Mouse (Mus musculus): ENCODE data around the gene Fgfr2. TPM values are rescaled to one million over a fixed set of nuclear protein-coding genes. Genes with fewer than 3 reads are reported as not detected.

The Fgfr2 gene
- total and polyA plus RNA-seq, 2 experiments from 2014 or later, result 17.1 to 47.6 TPM

GRCm38 (mm10) chr7:131345856-131346541 lies 1777.2 kb downstream of the Fgfr2 start:
- ATAC-seq (no peak), DNase-seq (no peak)
- Histone ChIP-seq H3K36me3 (ENCODE audit: insufficient read depth) (peaks cover 33% of the 10 kb centered on the region), H3K27me3 (ENCODE audit: insufficient read depth, low read length) (no peaks in the 10 kb centered on the region), H3K9ac (no peak overlapping the region), H3K27ac (ENCODE audit: low read depth, low read length) (no peak overlapping the region), H3K4me1 (ENCODE audit: insufficient read depth) (no peaks in the 10 kb centered on the region), H3K4me2 (ENCODE audit: low read depth) (no peak overlapping the region), H3K9me3 (ENCODE audit: low read length) (no peaks in the 10 kb centered on the region), H3K4me3 (ENCODE audit: low read depth, low read length) (no peak overlapping the region)
- WGBS, result 48% methylated on average over 7 of the region's 7 CpGs
- TF ChIP-seq CTCF (IDR thresholded peaks at IDR 0.05; ENCODE audit: low read depth), result no peak

GRCm38 (mm10) chr7:131337502-131338068 lies 1785.6 kb downstream of the Fgfr2 start:
- no peak overlapping the region for H3K4me2 ChIP-seq (ENCODE audit: low read depth)
- H3K9ac ChIP-seq, result no peak overlapping the region
- H3K27ac ChIP-seq (ENCODE audit: low read depth, low read length), result no peak overlapping the region
- no peaks in the 10 kb centered on the region for H3K4me1 ChIP-seq (ENCODE audit: insufficient read depth)
- no peak for TF ChIP-seq CTCF (IDR thresholded peaks at IDR 0.05; ENCODE audit: low read depth)
- H3K36me3 ChIP-seq (ENCODE audit: insufficient read depth), result peaks cover 24% of the 10 kb centered on the region
- no peaks in the 10 kb centered on the region for H3K9me3 ChIP-seq (ENCODE audit: low read length)
- 22% methylated on average over 8 of the region's 8 CpGs for WGBS
- H3K4me3 ChIP-seq (ENCODE audit: low read depth, low read length), result no peak overlapping the region
- ATAC-seq (no peak), DNase-seq (no peak)
- no peaks in the 10 kb centered on the region for H3K27me3 ChIP-seq (ENCODE audit: insufficient read depth, low read length)

GRCm38 (mm10) chr7:131333564-131333963 lies 1789.6 kb downstream of the Fgfr2 start, which contains the start of gene Fam24a:
Fam24a (plus strand) TSS chr7:131333864.
- ATAC-seq (no peak), DNase-seq (no peak)
- Histone ChIP-seq H3K4me1 (ENCODE audit: insufficient read depth) (no peaks in the 10 kb centered on the region), H3K27me3 (ENCODE audit: insufficient read depth, low read length) (no peaks in the 10 kb centered on the region), H3K4me2 (ENCODE audit: low read depth) (no peak within 1 kb of the TSS), H3K27ac (ENCODE audit: low read depth, low read length) (no peak within 1 kb of the TSS), H3K9ac (no peak within 1 kb of the TSS), H3K4me3 (ENCODE audit: low read depth, low read length) (no peak within 1 kb of the TSS), H3K9me3 (ENCODE audit: low read length) (no peaks in the 10 kb centered on the region), H3K36me3 (ENCODE audit: insufficient read depth) (0 out of 2 replicates have a peak, but pooled peaks cover 1% of the 10 kb centered on the region)
- TF ChIP-seq CTCF (IDR thresholded peaks at IDR 0.05; ENCODE audit: low read depth), result no peak
- WGBS, result 34% methylated on average over 1 of the region's 1 CpGs

GRCm38 (mm10) chr7:131331688-131332087 lies 1791.5 kb downstream of the Fgfr2 start:
- H3K4me3 ChIP-seq (ENCODE audit: low read depth, low read length), result no peak overlapping the region
- H3K36me3 ChIP-seq (ENCODE audit: insufficient read depth), result no peaks in the 10 kb centered on the region
- no peaks in the 10 kb centered on the region for H3K9me3 ChIP-seq (ENCODE audit: low read length)
- H3K4me1 ChIP-seq (ENCODE audit: insufficient read depth), result no peaks in the 10 kb centered on the region
- no peak overlapping the region for H3K27ac ChIP-seq (ENCODE audit: low read depth, low read length)
- H3K27me3 ChIP-seq (ENCODE audit: insufficient read depth, low read length), result no peaks in the 10 kb centered on the region
- DNase-seq (no peak), ATAC-seq (no peak)
- 84% methylated on average over 2 of the region's 2 CpGs for WGBS
- H3K9ac ChIP-seq, result no peak overlapping the region
- H3K4me2 ChIP-seq (ENCODE audit: low read depth), result no peak overlapping the region
- TF ChIP-seq CTCF (IDR thresholded peaks at IDR 0.05; ENCODE audit: low read depth), result no peak

- TF ChIP-seq CTCF (IDR thresholded peaks at IDR 0.05; ENCODE audit: low read depth), result no peak
- no peak within 1 kb of the TSS for H3K4me2 ChIP-seq (ENCODE audit: low read depth)
- H3K4me1 ChIP-seq (ENCODE audit: insufficient read depth), result no peaks in the 10 kb centered on the region
- no peaks in the 10 kb centered on the region for H3K27me3 ChIP-seq (ENCODE audit: insufficient read depth, low read length)
- H3K9me3 ChIP-seq (ENCODE audit: low read length), result no peaks in the 10 kb centered on the region
- no peak within 1 kb of the TSS for H3K27ac ChIP-seq (ENCODE audit: low read depth, low read length)
- 93% methylated on average over 5 of the region's 5 CpGs for WGBS
- no peak within 1 kb of the TSS for H3K4me3 ChIP-seq (ENCODE audit: low read depth, low read length)
- no peak within 1 kb of the TSS for H3K9ac ChIP-seq
- DNase-seq (no peak), ATAC-seq (no peak)
- no peaks in the 10 kb centered on the region for H3K36me3 ChIP-seq (ENCODE audit: insufficient read depth)
These were observed 1793.7 kb downstream of the Fgfr2 start, which contains the start of gene Fam24b for GRCm38 (mm10) chr7:131329416-131329815. Fam24b (minus strand) TSS chr7:131329516.

GRCm38 (mm10) chr7:131327054-131327453 lies 1796.1 kb downstream of the Fgfr2 start:
- Histone ChIP-seq H3K4me3 (ENCODE audit: low read depth, low read length) (no peak overlapping the region), H3K4me2 (ENCODE audit: low read depth) (no peak overlapping the region), H3K9me3 (ENCODE audit: low read length) (no peaks in the 10 kb centered on the region), H3K27me3 (ENCODE audit: insufficient read depth, low read length) (no peaks in the 10 kb centered on the region), H3K9ac (no peak overlapping the region), H3K27ac (ENCODE audit: low read depth, low read length) (no peak overlapping the region), H3K4me1 (ENCODE audit: insufficient read depth) (no peaks in the 10 kb centered on the region), H3K36me3 (ENCODE audit: insufficient read depth) (no peaks in the 10 kb centered on the region)
- ATAC-seq (no peak), DNase-seq (no peak)
- no peak for TF ChIP-seq CTCF (IDR thresholded peaks at IDR 0.05; ENCODE audit: low read depth)
- WGBS, result 92% methylated on average over 5 of the region's 5 CpGs

GRCm38 (mm10) chr7:131322192-131322591 lies 1801.0 kb downstream of the Fgfr2 start, which contains the start of gene Cuzd1:
Cuzd1 (minus strand) TSS chr7:131322292.
- no peak for DNase-seq
- 88% methylated on average over 2 of the region's 2 CpGs for WGBS
- no peak for TF ChIP-seq CTCF (IDR thresholded peaks at IDR 0.05; ENCODE audit: low read depth)

More at GRCm38 (mm10) chr7:131322192-131322591, 1801.0 kb downstream of the Fgfr2 start, which contains the start of gene Cuzd1:
- Histone ChIP-seq H3K4me1 (ENCODE audit: insufficient read depth) (no peaks in the 10 kb centered on the region), H3K27ac (ENCODE audit: low read depth, low read length) (no peak within 1 kb of the TSS), H3K9me3 (ENCODE audit: low read length) (no peaks in the 10 kb centered on the region), H3K4me2 (ENCODE audit: low read depth) (no peak within 1 kb of the TSS), H3K4me3 (ENCODE audit: low read depth, low read length) (no peak within 1 kb of the TSS), H3K36me3 (ENCODE audit: insufficient read depth) (no peaks in the 10 kb centered on the region), H3K9ac (no peak within 1 kb of the TSS), H3K27me3 (ENCODE audit: insufficient read depth, low read length) (no peaks in the 10 kb centered on the region)
- ATAC-seq, result no peak

All from forebrain, postnatal 0 days (tissue).